Mouse (Mus musculus): Measurements from ENCODE around the gene Aldh4a1.

Gene Aldh4a1

GRCm38 (mm10) chr4:139684639-139685017 lies 62.0 kb downstream of the Aldh4a1 start:
- DNase-seq: peak; percentile 34 to 62

- no peak for DNase-seq
Measured at GRCm38 (mm10) chr4:139688058-139688457, 65.4 kb downstream of the Aldh4a1 start.

DNA sequence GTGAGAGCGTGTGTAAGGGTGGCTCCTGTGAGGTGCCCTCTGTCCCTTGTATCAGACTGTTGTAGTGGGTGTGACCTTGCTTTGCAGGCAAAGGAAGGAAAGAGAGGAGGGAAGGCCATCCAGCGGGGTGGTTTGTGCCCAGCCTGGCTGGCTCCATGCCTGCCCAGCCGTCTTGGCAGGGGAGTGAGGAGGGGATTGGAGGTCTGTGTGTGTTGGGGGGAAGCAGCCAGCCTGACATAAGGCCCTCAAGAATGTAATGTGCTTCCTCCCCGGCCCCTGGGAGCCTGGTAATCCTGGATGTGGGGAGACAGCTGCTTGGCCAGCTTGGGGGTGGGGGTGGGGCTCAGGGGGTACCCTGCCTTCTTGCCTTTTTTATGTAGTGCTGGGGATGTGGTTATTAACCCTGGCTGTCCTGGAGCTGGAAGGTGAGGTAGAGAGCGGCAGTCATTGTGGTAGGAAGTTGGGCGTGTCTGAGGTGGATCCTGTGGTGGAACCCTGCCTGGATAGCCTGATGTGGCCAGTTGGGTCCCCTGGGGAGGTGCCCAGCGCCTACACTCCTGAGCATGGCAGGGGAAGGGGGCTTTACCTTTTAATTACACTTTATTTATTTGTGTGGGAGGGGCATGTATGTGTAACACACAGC lies 67.1 kb downstream of the Aldh4a1 start:
- peak in 1 of 2 experiments; percentile 39 for DNase-seq

- DNase-seq: no peak
Measured at GRCm38 (mm10) chr4:139693315-139693714, 70.6 kb downstream of the Aldh4a1 start.

DNA sequence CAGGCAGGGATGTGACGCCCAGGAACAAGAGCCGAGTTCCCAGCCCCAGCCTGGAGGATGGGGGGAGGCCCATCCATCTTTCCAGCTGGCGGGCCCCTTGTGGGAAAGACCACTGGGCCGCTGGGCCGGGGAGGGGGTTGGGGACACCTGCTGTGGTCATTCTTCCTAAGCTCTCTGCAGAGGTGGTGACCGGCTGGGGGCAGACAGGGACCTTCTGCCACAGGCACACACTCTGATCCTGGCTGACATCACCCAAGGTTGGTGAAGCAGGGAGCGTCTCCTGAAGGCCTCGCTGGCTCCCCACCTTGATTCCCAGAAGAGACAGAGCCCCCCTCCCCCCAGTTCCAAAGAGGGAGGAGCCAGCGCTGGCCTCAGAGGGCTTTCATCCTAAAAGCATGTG lies 75.1 kb downstream of the Aldh4a1 start:
- no peak for DNase-seq

GRCm38 (mm10) chr4:139698602-139699001 lies 75.9 kb downstream of the Aldh4a1 start:
- no peak for DNase-seq
